Mouse (Mus musculus) heart, adult 2 months (tissue): ENCODE measurements around the gene Tfap2a. TPM values are rescaled to one million over a fixed set of nuclear protein-coding genes. Genes with fewer than 3 reads are reported as not detected.

Experiments
- DNase-seq, 2 experiments: peaks; one replicate each; pipeline ENCODE4 v3.0.0; 2021
- H3K27ac ChIP-seq: fragments of 200-600 bp; 2 replicates; pipeline ENCODE4 v1.8.1; 2022
- H3K27me3 ChIP-seq: fragments of 200-500 bp; 2 replicates; pipeline ENCODE4 v1.6.1; 2012; ENCODE audit warnings: mild to moderate bottlenecking, low read length, inconsistent platforms, mixed read lengths; ENCODE audit not compliant: control insufficient read depth, insufficient read depth
- H3K36me3 ChIP-seq: fragments of 200-500 bp; 2 replicates; pipeline ENCODE4 v1.6.1; 2012; ENCODE audit warnings: low read length, inconsistent platforms; ENCODE audit not compliant: control insufficient read depth, insufficient read depth
- H3K4me1 ChIP-seq: fragments of 200-500 bp; 2 replicates; pipeline ENCODE4 v1.6.1; 2011; ENCODE audit warnings: low read length; ENCODE audit not compliant: control insufficient read depth, insufficient read depth
- H3K4me3 ChIP-seq: fragments of 200-600 bp; 2 replicates; pipeline ENCODE4 v1.8.1; 2022
- H3K79me2 ChIP-seq: fragments of 200-500 bp; replicated peaks from 2 replicates; pipeline ENCODE4 v1.6.1; 2012; ENCODE audit warnings: mild to moderate bottlenecking, inconsistent platforms, low read length, moderate library complexity, mixed read lengths; ENCODE audit not compliant: control insufficient read depth, insufficient read depth
- H3K9ac ChIP-seq: fragments of 200-500 bp; 2 replicates; pipeline ENCODE4 v1.6.1; 2012; ENCODE audit warnings: low read depth, mild to moderate bottlenecking, control low read depth, inconsistent platforms, low read length, mixed read lengths
- CTCF ChIP-seq: fragments of 200-600 bp; IDR thresholded peaks from 2 replicates; pipeline ENCODE4 v1.8.1; 2022; ENCODE audit warnings: antibody characterized with exemption, mild to moderate bottlenecking, moderate library complexity
- EP300 ChIP-seq: fragments of 200-500 bp; IDR thresholded peaks from 2 replicates; pipeline ENCODE4 v1.6.1; 2011; ENCODE audit warnings: low read depth, low read length, control low read depth; ENCODE audit not compliant: insufficient read depth
- POLR2A ChIP-seq: fragments of 200-500 bp; IDR thresholded peaks from 2 replicates; pipeline ENCODE4 v1.6.1; 2011; ENCODE audit warnings: mild to moderate bottlenecking, low read depth, low read length, control low read depth; ENCODE audit not compliant: insufficient read depth
- WGBS: fragments of 180-500 bp; shearing (Covaris S2); methylation state at CpG from one replicate; pipeline ENCODE4 v1.1.7; 2018; 5-methylcytosine and 5-hydroxymethylcytosine counted together
- intact Hi-C: fragments of 180-260 bp; cut with DNase I; formaldehyde crosslinking; loops from one replicate; pipeline ENCODE4 v1.15.1; 2025
- polyA plus RNA-seq: library from polyadenylated mRNA; depleted of rRNA; stranded (reverse); fragments of >200 nt; gene quantifications from 2 replicates; pipeline ENCODE4 v1.2.3, GENCODE M21; 2012
- total RNA-seq, 2 experiments: library from RNA; stranded (reverse); gene quantifications; 2 replicates each; pipeline ENCODE4 v1.2.3; 2021

The Tfap2a gene
- total and polyA plus RNA-seq, 3 experiments, result 0.08 to 0.18 (median 0.14) TPM

- intact Hi-C loops, result no loop called here
- peaks cover 3% of the 10 kb centered on the region; the same call in 1 of the 2 replicates for H3K4me1 ChIP-seq
- WGBS, result 5% methylated on average over 42 of the region's 42 CpGs
- no peak overlapping the region for H3K4me3 ChIP-seq
- H3K9ac ChIP-seq, result no peak overlapping the region
- DNase-seq, result no peak
- H3K79me2 ChIP-seq, result no peaks in the 10 kb centered on the region
- H3K36me3 ChIP-seq, result no peaks in the 10 kb centered on the region
- no peak overlapping the region for H3K27ac ChIP-seq
- H3K27me3 ChIP-seq, result peaks cover 35% of the 10 kb centered on the region
- no peak for TF ChIP-seq CTCF
- no peak for TF ChIP-seq EP300
- no peak for TF ChIP-seq POLR2A
Observed at GRCm38 (mm10) chr13:40727731-40728625, 10.2 kb downstream of the Tfap2a start.

- Histone ChIP-seq H3K27me3 (peaks cover 21% of the 10 kb centered on the region), H3K4me1 (peaks cover 3% of the 10 kb centered on the region; the same call in 1 of the 2 replicates), H3K79me2 (no peaks in the 10 kb centered on the region), H3K27ac (no peak overlapping the region), H3K9ac (no peak overlapping the region), H3K4me3 (no peak overlapping the region), H3K36me3 (no peaks in the 10 kb centered on the region)
- intact Hi-C loops, result no loop called here
- WGBS, result 11% methylated on average over 7 of the region's 7 CpGs
- no peak for DNase-seq
- no peak for TF ChIP-seq POLR2A
- no peak for TF ChIP-seq CTCF
- TF ChIP-seq EP300, result no peak
Observed at GRCm38 (mm10) chr13:40725924-40726323, 12.3 kb downstream of the Tfap2a start.

- Histone ChIP-seq H3K9ac (no peak overlapping the region), H3K27ac (no peak overlapping the region), H3K4me3 (peak overlapping the region; percentile 51), H3K4me1 (peaks cover 3% of the 10 kb centered on the region; the same call in 1 of the 2 replicates), H3K27me3 (peaks cover 14% of the 10 kb centered on the region), H3K36me3 (no peaks in the 10 kb centered on the region), H3K79me2 (no peaks in the 10 kb centered on the region)
- TF ChIP-seq EP300 (no peak), CTCF (no peak), POLR2A (no peak)
- WGBS, result 25% methylated on average over 5 of the region's 5 CpGs
- DNase-seq, result no peak
- intact Hi-C loops, result no loop called here
Observed at GRCm38 (mm10) chr13:40723598-40723920, 14.6 kb downstream of the Tfap2a start.

- H3K4me3 ChIP-seq, result peak overlapping the region; percentile 51
- peaks cover 3% of the 10 kb centered on the region; the same call in 1 of the 2 replicates for H3K4me1 ChIP-seq
- peaks cover 9% of the 10 kb centered on the region; the same call in 1 of the 2 replicates for H3K27me3 ChIP-seq
- no peak overlapping the region for H3K27ac ChIP-seq
- peak; percentile 86 to 89 for DNase-seq
- H3K36me3 ChIP-seq, result no peaks in the 10 kb centered on the region
- H3K79me2 ChIP-seq, result no peaks in the 10 kb centered on the region
- 1% methylated on average over 69 of the region's 70 CpGs for WGBS
- H3K9ac ChIP-seq, result peak overlapping the region; percentile 28
- intact Hi-C loops, result no loop called here
- TF ChIP-seq POLR2A (peak; percentile 53; the same call in 1 of the 2 replicates), CTCF (peak; percentile 55), EP300 (no peak)
Observed at GRCm38 (mm10) chr13:40722741-40723597, 15.2 kb downstream of the Tfap2a start.

- peaks cover 13% of the 10 kb centered on the region for H3K27me3 ChIP-seq
- WGBS, result 22% methylated on average over 9 of the region's 9 CpGs
- H3K36me3 ChIP-seq, result no peaks in the 10 kb centered on the region
- intact Hi-C loops, result no loop called here
- H3K4me3 ChIP-seq, result no peak overlapping the region
- TF ChIP-seq POLR2A, result no peak
- TF ChIP-seq CTCF, result no peak
- TF ChIP-seq EP300, result no peak
- H3K79me2 ChIP-seq, result no peaks in the 10 kb centered on the region
- no peak overlapping the region for H3K27ac ChIP-seq
- no peak overlapping the region for H3K9ac ChIP-seq
- peaks cover 3% of the 10 kb centered on the region; the same call in 1 of the 2 replicates for H3K4me1 ChIP-seq
- DNase-seq, result no peak
Observed at GRCm38 (mm10) chr13:40719741-40720082, 18.5 kb downstream of the Tfap2a start.
